Mouse (Mus musculus): ENCODE measurements around the gene Rplp2.
A peak's percentile ranks its signal among the peaks of the same experiment; 100 is the strongest.

Gene Rplp2

GRCm38 (mm10) chr7:141481498-141482401 lies 34.6 kb downstream of the Rplp2 start:
- ATAC-seq (ENCODE audit: low TSS enrichment), result peak; percentile 24; the same call in 1 of the 2 replicates

- no peak for ATAC-seq (ENCODE audit: low TSS enrichment)
Measured at GRCm38 (mm10) chr7:141482531-141483024, 35.4 kb downstream of the Rplp2 start.

- no peak for ATAC-seq (ENCODE audit: low TSS enrichment)
Measured at GRCm38 (mm10) chr7:141483114-141483653, 36.0 kb downstream of the Rplp2 start.

GRCm38 (mm10) chr7:141484186-141485120 lies 37.3 kb downstream of the Rplp2 start:
- ATAC-seq (ENCODE audit: low TSS enrichment), result no peak

- no peak for ATAC-seq (ENCODE audit: low TSS enrichment)
Measured at GRCm38 (mm10) chr7:141485186-141485585, 38.0 kb downstream of the Rplp2 start.

- no peak for ATAC-seq (ENCODE audit: low TSS enrichment)
Measured at GRCm38 (mm10) chr7:141485606-141486005, 38.4 kb downstream of the Rplp2 start.

- no peak for ATAC-seq (ENCODE audit: low TSS enrichment)
Measured at GRCm38 (mm10) chr7:141486239-141486638, 39.1 kb downstream of the Rplp2 start.

- no peak for ATAC-seq (ENCODE audit: low TSS enrichment)
Measured at GRCm38 (mm10) chr7:141487141-141487540, 40.0 kb downstream of the Rplp2 start.

GRCm38 (mm10) chr7:141491151-141491550 lies 44.0 kb downstream of the Rplp2 start:
- no peak for ATAC-seq (ENCODE audit: low TSS enrichment)

GRCm38 (mm10) chr7:141492738-141493137 lies 45.6 kb downstream of the Rplp2 start:
- no peak for ATAC-seq (ENCODE audit: low TSS enrichment)

- ATAC-seq (ENCODE audit: low TSS enrichment), result no peak
Measured at GRCm38 (mm10) chr7:141493729-141494128, 46.6 kb downstream of the Rplp2 start.

- no peak for ATAC-seq (ENCODE audit: low TSS enrichment)
Measured at GRCm38 (mm10) chr7:141495379-141495778, 48.2 kb downstream of the Rplp2 start.

GRCm38 (mm10) chr7:141495940-141496339 lies 48.8 kb downstream of the Rplp2 start:
- ATAC-seq (ENCODE audit: low TSS enrichment), result no peak

GRCm38 (mm10) chr7:141497600-141497999 lies 50.4 kb downstream of the Rplp2 start:
- no peak; the same call in 1 of the 2 replicates for ATAC-seq (ENCODE audit: low TSS enrichment)

All from frontal cortex, adult (tissue).